ENCODE assay signal across 15 mouse cellular contexts in genomic region chr9:65850203-65850602, GRCm38 (mm10). TPM values are rescaled to one million over a fixed set of nuclear protein-coding genes. Genes with fewer than 3 reads are reported as not detected.
DNase-seq lines count a peak whose midpoint lies in the region; ATAC-seq and TF ChIP-seq lines count a peak whose summit lies in the region.
"Had no signal": no experiment of that assay in that cellular context is flagged by ENCODE, and none has a peak within 500 bp of the region (broad histone marks: within the 10 kb centered on the region; RNA-seq: fewer than 3 reads in every experiment).

No protein-coding gene starts in this region.

- H3K4me1 ChIP-seq in kidney, embryonic 15.5 days: peaks cover 11% of the 10 kb centered on the region
- no peaks in the 10 kb centered on the region for H3K4me1 ChIP-seq in midbrain, postnatal 0 days (ENCODE audit: insufficient read depth, low read length)
- peaks cover under 1% of the 10 kb centered on the region; the same call in 1 of the 2 replicates for H3K4me1 ChIP-seq in midbrain, embryonic 15.5 days
- H3K4me1 ChIP-seq: embryonic facial prominence, embryonic 15.5 days had no signal

- peak; percentile 52 for DNase-seq in cerebellum, adult 9-10 months
- no peak for DNase-seq in cerebellum, adult 8-10 months
- DNase-seq in kidney, adult 9 months: no peak
- DNase-seq in midbrain, postnatal 0 days (ENCODE audit: low spot score): peak; percentile 56
- peak; percentile 13 for DNase-seq in splenic B cell, adult 2 months (ENCODE audit: low read depth, low spot score)
- DNase-seq in spleen, postnatal 14 days (ENCODE audit: low spot score in 2 of 2): no peak
- DNase-seq: adrenal gland, postnatal 14 days; cerebellum, adult 18-20 months; heart, postnatal 14 days; kidney, adult 8-10 months; thymus, postnatal 36 days had no signal

- H3K4me3 ChIP-seq in kidney, embryonic 15.5 days (replicated peaks): no peak overlapping the region
- no peak overlapping the region for H3K4me3 ChIP-seq in midbrain, postnatal 0 days (ENCODE audit: low read depth, low read length)
- no peak overlapping the region for H3K4me3 ChIP-seq in midbrain, embryonic 15.5 days
- H3K4me3 ChIP-seq: embryonic facial prominence, embryonic 15.5 days; limb, embryonic 15.5 days had no signal

- peaks cover 38% of the 10 kb centered on the region for H3K36me3 ChIP-seq in kidney, embryonic 15.5 days
- peaks cover 12% of the 10 kb centered on the region; the same call in 1 of the 2 replicates for H3K36me3 ChIP-seq in midbrain, postnatal 0 days (ENCODE audit: insufficient read depth, low read length)
- H3K36me3 ChIP-seq in midbrain, embryonic 15.5 days (replicated peaks): peaks cover 2% of the 10 kb centered on the region; the same call in 1 of the 2 replicates
- H3K36me3 ChIP-seq in splenic B cell, adult 2 months (ENCODE audit: control insufficient read depth, insufficient read depth, low read length, poor library complexity, severe bottlenecking): peaks cover 4% of the 10 kb centered on the region

- peak overlapping the region; percentile 45; the same call in 1 of the 2 replicates for H3K27ac ChIP-seq in kidney, embryonic 15.5 days
- no peak overlapping the region for H3K27ac ChIP-seq in midbrain, postnatal 0 days (ENCODE audit: low read depth, low read length)
- H3K27ac ChIP-seq in midbrain, embryonic 15.5 days: no peak overlapping the region
- H3K27ac ChIP-seq: embryonic facial prominence, embryonic 15.5 days; limb, embryonic 15.5 days had no signal

- ATAC-seq in kidney, embryonic 15.5 days (replicated peaks; ENCODE audit: low FRiP score): no peak
- ATAC-seq in midbrain, postnatal 0 days (ENCODE audit: low FRiP score): no peak
- ATAC-seq in midbrain, embryonic 15.5 days (replicated peaks): no peak

- H3K27me3 ChIP-seq in kidney, embryonic 15.5 days: no peaks in the 10 kb centered on the region
- no peaks in the 10 kb centered on the region for H3K27me3 ChIP-seq in midbrain, postnatal 0 days (ENCODE audit: insufficient read depth, low read length)
- H3K27me3 ChIP-seq in midbrain, embryonic 15.5 days (replicated peaks): no peaks in the 10 kb centered on the region
- no peaks in the 10 kb centered on the region for H3K27me3 ChIP-seq in splenic B cell, adult 2 months (ENCODE audit: control insufficient read depth, insufficient read depth, low read length, poor library complexity, severe bottlenecking)
- H3K27me3 ChIP-seq: embryonic facial prominence, embryonic 15.5 days; limb, embryonic 15.5 days had no signal

- no peak overlapping the region for H3K9ac ChIP-seq in kidney, embryonic 15.5 days
- H3K9ac ChIP-seq in midbrain, postnatal 0 days (replicated peaks; ENCODE audit: low read length, poor library complexity, severe bottlenecking): no peak overlapping the region
- H3K9ac ChIP-seq in midbrain, embryonic 15.5 days: no peak overlapping the region
- H3K9ac ChIP-seq: embryonic facial prominence, embryonic 15.5 days; limb, embryonic 15.5 days had no signal

- H3K9me3 ChIP-seq in kidney, embryonic 15.5 days (replicated peaks): no peaks in the 10 kb centered on the region
- no peaks in the 10 kb centered on the region for H3K9me3 ChIP-seq in midbrain, postnatal 0 days (ENCODE audit: low read length)
- H3K9me3 ChIP-seq in midbrain, embryonic 15.5 days: no peaks in the 10 kb centered on the region
- H3K9me3 ChIP-seq: embryonic facial prominence, embryonic 15.5 days; limb, embryonic 15.5 days had no signal

- 13% methylated on average over 1 of the region's 1 CpGs for WGBS in kidney, embryonic 15.5 days
- WGBS in midbrain, postnatal 0 days: 5% methylated on average over 1 of the region's 1 CpGs
- WGBS in midbrain, embryonic 15.5 days: 11% methylated on average over 1 of the region's 1 CpGs

- no peak overlapping the region for H3K4me2 ChIP-seq in kidney, embryonic 15.5 days
- no peak overlapping the region for H3K4me2 ChIP-seq in midbrain, postnatal 0 days (ENCODE audit: low read depth, low read length, poor library complexity, severe bottlenecking)
- no peak overlapping the region for H3K4me2 ChIP-seq in midbrain, embryonic 15.5 days
- H3K4me2 ChIP-seq: embryonic facial prominence, embryonic 15.5 days; limb, embryonic 15.5 days had no signal

- peak; percentile 64 for TF ChIP-seq CTCF in midbrain, postnatal 0 days (IDR thresholded peaks at IDR 0.05)

RNA-seq across cellular contexts. Expression of gene Zfp609, which starts 22.8 kb away (rescaled TPM):
- polyA plus RNA-seq in kidney, embryonic 15.5 days (2015; fragmentation: Nextera tagmentation; extraction: Ambion mirVana): 6.0 and 7.4 TPM in 2 replicates
- total RNA-seq in midbrain, postnatal 0 days (2014; rRNA removed): 11.2 and 11.8 TPM in 2 replicates
- polyA plus RNA-seq in midbrain, postnatal 0 days (2015; fragmentation: Nextera tagmentation; extraction: Ambion mirVana): 4.5 and 5.4 TPM in 2 replicates
- 8.7 and 9.1 TPM in 2 replicates for polyA plus RNA-seq in midbrain, embryonic 15.5 days (2015; fragmentation: Nextera tagmentation; extraction: Ambion mirVana)

RNA-seq across cellular contexts. Expression of gene Pclaf, which starts 39.8 kb away (rescaled TPM):
- 244 and 272 TPM in 2 replicates for polyA plus RNA-seq in kidney, embryonic 15.5 days (2015; fragmentation: Nextera tagmentation; extraction: Ambion mirVana)
- 6.3 and 9.4 TPM in 2 replicates for total RNA-seq in midbrain, postnatal 0 days (2014; rRNA removed)
- polyA plus RNA-seq in midbrain, postnatal 0 days (2015; fragmentation: Nextera tagmentation; extraction: Ambion mirVana): 6.7 and 8.2 TPM in 2 replicates
- polyA plus RNA-seq in midbrain, embryonic 15.5 days (2015; fragmentation: Nextera tagmentation; extraction: Ambion mirVana): 19.4 and 22.1 TPM in 2 replicates

RNA-seq across cellular contexts. Expression of gene Trip4, which starts 58.4 kb away (rescaled TPM):
- 33.3 and 33.8 TPM in 2 replicates for polyA plus RNA-seq in kidney, embryonic 15.5 days (2015; fragmentation: Nextera tagmentation; extraction: Ambion mirVana)
- 29.8 and 32.1 TPM in 2 replicates for total RNA-seq in midbrain, postnatal 0 days (2014; rRNA removed)
- polyA plus RNA-seq in midbrain, postnatal 0 days (2015; fragmentation: Nextera tagmentation; extraction: Ambion mirVana): 25.1 and 25.6 TPM in 2 replicates
- polyA plus RNA-seq in midbrain, embryonic 15.5 days (2015; fragmentation: Nextera tagmentation; extraction: Ambion mirVana): 31.7 and 33.8 TPM in 2 replicates

RNA-seq across cellular contexts. Expression of gene Csnk1g1, which starts 58.5 kb away (rescaled TPM):
- 16.5 and 16.6 TPM in 2 replicates for polyA plus RNA-seq in kidney, embryonic 15.5 days (2015; fragmentation: Nextera tagmentation; extraction: Ambion mirVana)
- 25.7 and 28.6 TPM in 2 replicates for total RNA-seq in midbrain, postnatal 0 days (2014; rRNA removed)
- polyA plus RNA-seq in midbrain, postnatal 0 days (2015; fragmentation: Nextera tagmentation; extraction: Ambion mirVana): 14.2 and 17.4 TPM in 2 replicates
- 23.0 and 25.3 TPM in 2 replicates for polyA plus RNA-seq in midbrain, embryonic 15.5 days (2015; fragmentation: Nextera tagmentation; extraction: Ambion mirVana)

Comparison
In these comparisons a context has a peak if more than half of its experiments do, and no peak if none do; other contexts are left out.
1. DNase-seq: peak in cerebellum, adult 9-10 months (single experiment), midbrain, postnatal 0 days (single experiment) and splenic B cell, adult 2 months (single experiment); none in cerebellum, adult 8-10 months (single experiment), kidney, adult 9 months (single experiment) and spleen, postnatal 14 days (0 of 2).
2. RNA of gene Pclaf, which starts 39.8 kb away (polyA plus RNA-seq): 244 to 272 TPM in kidney, embryonic 15.5 days; 19.4 to 22.1 TPM in midbrain, embryonic 15.5 days and 6.7 to 8.2 TPM in midbrain, postnatal 0 days; every median in the first group is over 10 times any median in the second.